Mouse (Mus musculus) lung, embryonic 14.5 days (tissue): ENCODE measurements at regions not wholly inside any gene's neighbourhood (a gene's known extent, or its start where the extent isn't known, plus 50 kb on each side); places are given as distances from the start of the nearest gene placed in this dataset.
A peak's percentile ranks its signal among the peaks of the same experiment; 100 is the strongest.

Experiments
- ATAC-seq: fragments of 200-750 bp; cut with Nextera tagmentation; 2 replicates; pipeline ENCODE4 v1.8.0; 2017; ENCODE audit warnings: mild to moderate bottlenecking, moderate TSS enrichment, moderate library complexity; ENCODE audit not compliant: insufficient read depth
- DNase-seq: peaks from one replicate; pipeline ENCODE4 v3.0.0-alpha.2; 2015
- H3K27ac ChIP-seq: fragments of 300-500 bp; sonication (generic); 2 replicates; pipeline ENCODE4 v1.5.1; 2014; ENCODE audit warnings: low read depth, mild to moderate bottlenecking, moderate library complexity
- H3K27me3 ChIP-seq: fragments of 300-500 bp; sonication (generic); 2 replicates; pipeline ENCODE4 v1.6.1; 2014; ENCODE audit warnings: low read length, control low read depth; ENCODE audit not compliant: insufficient read depth
- H3K36me3 ChIP-seq: fragments of 300-500 bp; sonication (generic); 2 replicates; pipeline ENCODE4 v1.6.1; 2014; ENCODE audit warnings: control low read depth; ENCODE audit not compliant: insufficient read depth
- H3K4me1 ChIP-seq: fragments of 300-500 bp; sonication (generic); 2 replicates; pipeline ENCODE4 v1.6.1; 2014; ENCODE audit warnings: antibody characterized with exemption, control low read depth; ENCODE audit not compliant: insufficient read depth
- H3K4me2 ChIP-seq: fragments of 300-500 bp; sonication (generic); 2 replicates; pipeline ENCODE4 v1.6.1; 2014; ENCODE audit warnings: mild to moderate bottlenecking
- H3K4me3 ChIP-seq: fragments of 300-500 bp; sonication (generic); 2 replicates; pipeline ENCODE4 v1.5.1; 2014; ENCODE audit warnings: low read depth, low read length
- H3K9ac ChIP-seq: fragments of 300-500 bp; sonication (generic); 2 replicates; pipeline ENCODE4 v1.6.1; 2014
- H3K9me3 ChIP-seq: fragments of 300-500 bp; sonication (generic); 2 replicates; pipeline ENCODE4 v1.6.1; 2016; ENCODE audit warnings: low read depth, low read length, control low read depth
- CTCF ChIP-seq: IDR thresholded peaks from 2 replicates; pipeline ENCODE4 v1.5.1; 2016; ENCODE audit warnings: antibody characterized with exemption, low read depth
- WGBS: fragments of 180-500 bp; shearing (Covaris S2); extraction: QIAGEN DNeasy Blood & Tissue Kit; methylation state at CpG from one replicate; pipeline ENCODE4 v1.1.7; 2014; 5-methylcytosine and 5-hydroxymethylcytosine counted together

GRCm38 (mm10) chr12:59521946-59522345 lies 302.4 kb upstream of the Fbxo33 start:
- no peak for TF ChIP-seq CTCF
- no peaks in the 10 kb centered on the region for H3K36me3 ChIP-seq
- ATAC-seq (no peak), DNase-seq (no peak)
- H3K4me1 ChIP-seq: no peaks in the 10 kb centered on the region
- no peak overlapping the region for H3K4me3 ChIP-seq
- H3K27me3 ChIP-seq: no peaks in the 10 kb centered on the region
- H3K9ac ChIP-seq: no peak overlapping the region
- no peak overlapping the region for H3K27ac ChIP-seq
- no peaks in the 10 kb centered on the region for H3K9me3 ChIP-seq
- 87% methylated on average over 3 of the region's 3 CpGs for WGBS
- H3K4me2 ChIP-seq: no peak overlapping the region

- no peaks in the 10 kb centered on the region for H3K36me3 ChIP-seq
- no peak overlapping the region for H3K4me2 ChIP-seq
- no peak for TF ChIP-seq CTCF
- WGBS: 83% methylated on average over 4 of the region's 4 CpGs
- no peak overlapping the region for H3K4me3 ChIP-seq
- no peak overlapping the region for H3K9ac ChIP-seq
- H3K4me1 ChIP-seq: no peaks in the 10 kb centered on the region
- DNase-seq (peak; percentile 3), ATAC-seq (no peak)
- no peak overlapping the region for H3K27ac ChIP-seq
- H3K9me3 ChIP-seq: no peaks in the 10 kb centered on the region
- H3K27me3 ChIP-seq: no peaks in the 10 kb centered on the region
These were observed 290.3 kb upstream of the Fbxo33 start for GRCm38 (mm10) chr12:59509857-59510256.

- no peak for TF ChIP-seq CTCF
- Histone ChIP-seq H3K4me2 (no peak overlapping the region), H3K27ac (no peak overlapping the region), H3K9me3 (no peaks in the 10 kb centered on the region), H3K9ac (no peak overlapping the region), H3K36me3 (no peaks in the 10 kb centered on the region), H3K4me3 (no peak overlapping the region), H3K27me3 (no peaks in the 10 kb centered on the region), H3K4me1 (no peaks in the 10 kb centered on the region)
- no peak for DNase-seq
- no peak for ATAC-seq
- WGBS: 81% methylated on average over 2 of the region's 2 CpGs
These were observed 289.6 kb upstream of the Fbxo33 start for GRCm38 (mm10) chr12:59509175-59509574.

GRCm38 (mm10) chr12:59507431-59507830 lies 287.9 kb upstream of the Fbxo33 start:
- no peak for DNase-seq
- H3K9ac ChIP-seq: no peak overlapping the region
- TF ChIP-seq CTCF: no peak
- no peak overlapping the region for H3K4me3 ChIP-seq
- H3K4me1 ChIP-seq: no peaks in the 10 kb centered on the region
- no peak overlapping the region for H3K27ac ChIP-seq
- ATAC-seq: no peak
- H3K4me2 ChIP-seq: no peak overlapping the region
- H3K9me3 ChIP-seq: no peaks in the 10 kb centered on the region
- no peaks in the 10 kb centered on the region for H3K36me3 ChIP-seq
- WGBS: 61% methylated on average over 1 of the region's 1 CpGs
- no peaks in the 10 kb centered on the region for H3K27me3 ChIP-seq

- no peak overlapping the region for H3K4me2 ChIP-seq
- H3K9me3 ChIP-seq: no peaks in the 10 kb centered on the region
- 91% methylated on average over 1 of the region's 1 CpGs for WGBS
- no peak overlapping the region for H3K9ac ChIP-seq
- H3K27ac ChIP-seq: no peak overlapping the region
- H3K27me3 ChIP-seq: no peaks in the 10 kb centered on the region
- no peak for TF ChIP-seq CTCF
- ATAC-seq: no peak
- H3K4me3 ChIP-seq: no peak overlapping the region
- H3K36me3 ChIP-seq: no peaks in the 10 kb centered on the region
- DNase-seq: no peak
- no peaks in the 10 kb centered on the region for H3K4me1 ChIP-seq
These were observed 277.9 kb upstream of the Fbxo33 start for GRCm38 (mm10) chr12:59497434-59497833.

GRCm38 (mm10) chr12:59488019-59488418 lies 268.5 kb upstream of the Fbxo33 start:
- ATAC-seq (no peak), DNase-seq (no peak)
- Histone ChIP-seq H3K27ac (no peak overlapping the region), H3K36me3 (no peaks in the 10 kb centered on the region), H3K4me2 (no peak overlapping the region), H3K9ac (no peak overlapping the region), H3K4me3 (no peak overlapping the region), H3K4me1 (no peaks in the 10 kb centered on the region), H3K27me3 (no peaks in the 10 kb centered on the region), H3K9me3 (no peaks in the 10 kb centered on the region)
- TF ChIP-seq CTCF: no peak
- 63% methylated on average over 6 of the region's 6 CpGs for WGBS

GRCm38 (mm10) chr12:59487507-59487906 lies 268.0 kb upstream of the Fbxo33 start:
- H3K4me3 ChIP-seq: no peak overlapping the region
- WGBS: 88% methylated on average over 1 of the region's 1 CpGs
- no peaks in the 10 kb centered on the region for H3K27me3 ChIP-seq
- no peak for ATAC-seq
- no peaks in the 10 kb centered on the region for H3K36me3 ChIP-seq
- TF ChIP-seq CTCF: no peak
- no peak overlapping the region for H3K9ac ChIP-seq
- DNase-seq: no peak
- H3K9me3 ChIP-seq: no peaks in the 10 kb centered on the region
- H3K4me2 ChIP-seq: no peak overlapping the region
- H3K27ac ChIP-seq: no peak overlapping the region
- H3K4me1 ChIP-seq: no peaks in the 10 kb centered on the region
